ENCODE assay signal across 8 mouse cellular contexts in genomic region chr3:98941066-98941551, GRCm38 (mm10). TPM values are rescaled to one million over a fixed set of nuclear protein-coding genes. Genes with fewer than 3 reads are reported as not detected.
DNase-seq lines count a peak whose midpoint lies in the region; ATAC-seq and TF ChIP-seq lines count a peak whose summit lies in the region.

No protein-coding gene starts in this region.

- H3K27me3 ChIP-seq in embryonic facial prominence, embryonic 15.5 days = no peaks in the 10 kb centered on the region
- no peaks in the 10 kb centered on the region for H3K27me3 ChIP-seq in intestine, embryonic 16.5 days (replicated peaks; ENCODE audit: control insufficient read depth, insufficient read depth, low read length)
- H3K27me3 ChIP-seq in neural tube, embryonic 12.5 days (replicated peaks) = no peaks in the 10 kb centered on the region

- H3K36me3 ChIP-seq in embryonic facial prominence, embryonic 15.5 days = no peaks in the 10 kb centered on the region
- H3K36me3 ChIP-seq in intestine, embryonic 16.5 days (ENCODE audit: control insufficient read depth, insufficient read depth, low read length) = no peaks in the 10 kb centered on the region
- no peaks in the 10 kb centered on the region for H3K36me3 ChIP-seq in neural tube, embryonic 12.5 days

- H3K9ac ChIP-seq in embryonic facial prominence, embryonic 15.5 days = no peak overlapping the region
- no peak overlapping the region for H3K9ac ChIP-seq in intestine, embryonic 16.5 days (ENCODE audit: low read depth, low read length)
- H3K9ac ChIP-seq in neural tube, embryonic 12.5 days = peak overlapping the region; percentile 36; the same call in 1 of the 2 replicates

- H3K4me2 ChIP-seq in embryonic facial prominence, embryonic 15.5 days (replicated peaks) = peak overlapping the region; percentile 53
- H3K4me2 ChIP-seq in intestine, embryonic 16.5 days (ENCODE audit: low read depth, low read length) = peak overlapping the region; percentile 77
- peak overlapping the region; percentile 79 for H3K4me2 ChIP-seq in neural tube, embryonic 12.5 days (replicated peaks)

- H3K27ac ChIP-seq in layer of hippocampus, adult 2 months = no peak overlapping the region
- no peak overlapping the region for H3K27ac ChIP-seq in embryonic facial prominence, embryonic 15.5 days (replicated peaks)
- H3K27ac ChIP-seq in intestine, embryonic 16.5 days (ENCODE audit: low read length) = no peak overlapping the region
- H3K27ac ChIP-seq in neural tube, embryonic 12.5 days = 0 out of 2 replicates have a peak overlapping the region, but pooled peaks have one; percentile 10

- no peak for DNase-seq in layer of hippocampus, adult 2 months (ENCODE audit: low spot score in 2 of 2)
- DNase-seq in layer of hippocampus, adult 11-12 months (ENCODE audit: low spot score) = no peak
- DNase-seq in left cerebral cortex, adult 9 months (ENCODE audit: low spot score in 2 of 2) = no peak
- no peak for DNase-seq in gastrocnemius, postnatal 10 days
- no peak for DNase-seq in gastrocnemius, postnatal 14 days

- H3K4me1 ChIP-seq in embryonic facial prominence, embryonic 15.5 days = peaks cover 11% of the 10 kb centered on the region; the same call in 1 of the 2 replicates
- H3K4me1 ChIP-seq in intestine, embryonic 16.5 days (ENCODE audit: control insufficient read depth, insufficient read depth, low read length) = 0 out of 2 replicates have a peak, but pooled peaks cover 2% of the 10 kb centered on the region
- H3K4me1 ChIP-seq in neural tube, embryonic 12.5 days = peaks cover 15% of the 10 kb centered on the region

- H3K9me3 ChIP-seq in embryonic facial prominence, embryonic 15.5 days (replicated peaks) = no peaks in the 10 kb centered on the region
- H3K9me3 ChIP-seq in intestine, embryonic 16.5 days (ENCODE audit: control insufficient read depth, low read length) = no peaks in the 10 kb centered on the region
- no peaks in the 10 kb centered on the region for H3K9me3 ChIP-seq in neural tube, embryonic 12.5 days

- TF ChIP-seq CTCF in layer of hippocampus, adult 2 months (conservative IDR thresholded peaks at IDR 0.05) = no peak

- intact Hi-C loops in gastrocnemius, postnatal 14 days (cut with DNase I; ENCODE audit: low total_unique reads) = no loop called here

- peak overlapping the region; percentile 41; the same call in 1 of the 2 replicates for H3K4me3 ChIP-seq in layer of hippocampus, adult 2 months
- H3K4me3 ChIP-seq in embryonic facial prominence, embryonic 15.5 days (replicated peaks) = peak overlapping the region; percentile 28
- H3K4me3 ChIP-seq in intestine, embryonic 16.5 days (ENCODE audit: low read length) = peak overlapping the region; percentile 39
- H3K4me3 ChIP-seq in neural tube, embryonic 12.5 days = peak overlapping the region; percentile 34

- ATAC-seq in embryonic facial prominence, embryonic 15.5 days (ENCODE audit: insufficient number of reproducible peaks, low FRiP score, low TSS enrichment, low read depth) = no peak
- peak; percentile 48; the same call in 1 of the 2 replicates for ATAC-seq in intestine, embryonic 16.5 days
- ATAC-seq in neural tube, embryonic 12.5 days (ENCODE audit: low FRiP score, low read depth) = peak; percentile 90

- WGBS in embryonic facial prominence, embryonic 15.5 days = 12% methylated on average over 24 of the region's 24 CpGs
- WGBS in intestine, embryonic 16.5 days = 2% methylated on average over 24 of the region's 24 CpGs
- WGBS in neural tube, embryonic 12.5 days = under 1% methylated on average over 24 of the region's 24 CpGs

RNA-seq across cellular contexts. Expression of gene Hao2, which starts 48.1 kb away (rescaled TPM):
- total RNA-seq in layer of hippocampus, adult 2 months (2021) = not detected
- polyA plus RNA-seq in embryonic facial prominence, embryonic 15.5 days (2015; fragmentation: Nextera tagmentation; extraction: Ambion mirVana) = not detected in 2 replicates
- 64.9 and 77.4 TPM in 2 replicates for polyA plus RNA-seq in intestine, embryonic 16.5 days (2015; fragmentation: Nextera tagmentation; extraction: Ambion mirVana)
- 0.09 TPM in 1 of 2 replicates, not detected in the other for polyA plus RNA-seq in neural tube, embryonic 12.5 days (2016; fragmentation: Nextera tagmentation; extraction: Ambion mirVana)
- not detected for total RNA-seq in gastrocnemius, postnatal 10 days (2021)
- not detected for total RNA-seq in gastrocnemius, postnatal 14 days (2021)
